Mouse (Mus musculus) forebrain, embryonic 10.5 days (tissue): ENCODE results near the gene Shc1. TPM values are rescaled to one million over a fixed set of nuclear protein-coding genes. Genes with fewer than 3 reads are reported as not detected.

Experiments used
- DNase-seq: peaks from one replicate; pipeline ENCODE4 v3.0.0-alpha.2; 2017; ENCODE audit warnings: low spot score; ENCODE audit errors: extremely low spot score
- H3K27ac ChIP-seq: fragments of 300-500 bp; sonication (generic); 2 replicates; pipeline ENCODE4 v1.5.1; 2016; ENCODE audit warnings: mild to moderate bottlenecking
- H3K27me3 ChIP-seq: fragments of 300-500 bp; sonication (generic); 2 replicates; pipeline ENCODE4 v1.6.1; 2016; ENCODE audit warnings: mild to moderate bottlenecking; ENCODE audit not compliant: poor library complexity, severe bottlenecking
- H3K36me3 ChIP-seq: fragments of 300-500 bp; sonication (generic); replicated peaks from 2 replicates; pipeline ENCODE4 v1.6.1; 2016; ENCODE audit warnings: mild to moderate bottlenecking, moderate library complexity
- H3K4me1 ChIP-seq: fragments of 300-500 bp; sonication (generic); 2 replicates; pipeline ENCODE4 v1.6.1; 2016
- H3K4me3 ChIP-seq: fragments of 300-500 bp; sonication (generic); 2 replicates; pipeline ENCODE4 v1.5.1; 2016; ENCODE audit warnings: mild to moderate bottlenecking, moderate library complexity
- H3K9me3 ChIP-seq: fragments of 300-500 bp; sonication (generic); 2 replicates; pipeline ENCODE4 v1.6.1; 2016; ENCODE audit warnings: mild to moderate bottlenecking, moderate library complexity
- WGBS: fragments of 180-500 bp; shearing (Covaris S2); methylation state at CpG from one replicate; pipeline ENCODE4 v1.1.7; 2016; 5-methylcytosine and 5-hydroxymethylcytosine counted together
- polyA plus RNA-seq: library from polyadenylated mRNA; unstranded; fragments of >200 nt; fragmentation: Nextera tagmentation; extraction: Ambion mirVana; gene quantifications from 2 replicates; pipeline ENCODE4 v1.2.1, GENCODE M21; 2016

The Shc1 gene
- polyA plus RNA-seq, 1 experiment from 2014 or later, result 49.4 TPM

GRCm38 (mm10) chr3:89449541-89449940, 31.3 kb downstream of the Shc1 start:
- Histone ChIP-seq H3K4me3 (no peak overlapping the region), H3K9me3 (no peaks in the 10 kb centered on the region), H3K27ac (peak overlapping the region; percentile 4; the same call in 1 of the 2 replicates), H3K4me1 (peaks cover 28% of the 10 kb centered on the region), H3K27me3 (no peaks in the 10 kb centered on the region), H3K36me3 (peaks cover 36% of the 10 kb centered on the region)
- 50% methylated on average over 7 of the region's 7 CpGs for WGBS
- DNase-seq, result peak; percentile 55

DNA sequence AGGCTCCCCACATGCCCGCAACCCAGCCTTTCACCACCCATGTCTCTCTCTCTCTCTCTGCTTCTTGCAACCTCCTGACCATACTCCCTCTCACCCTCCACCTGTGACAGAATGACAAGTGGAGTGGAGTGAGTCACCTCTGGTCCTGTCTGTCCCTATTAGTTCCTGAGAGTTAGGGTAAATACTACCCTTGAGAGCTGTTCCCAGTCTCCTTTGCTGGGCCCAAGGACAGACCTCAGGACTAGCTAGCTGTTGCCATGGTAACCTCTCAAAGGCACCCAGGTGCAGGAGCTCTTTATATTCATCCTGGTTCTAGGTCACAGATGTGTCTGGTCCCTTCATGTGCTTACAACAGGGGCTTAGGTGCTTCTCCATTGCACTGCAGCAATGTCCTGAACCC, 33.7 kb downstream of the Shc1 start:
- H3K4me1 ChIP-seq, result peaks cover 40% of the 10 kb centered on the region
- H3K27ac ChIP-seq, result 0 out of 2 replicates have a peak overlapping the region, but pooled peaks have one; percentile 31
- peaks cover 18% of the 10 kb centered on the region for H3K36me3 ChIP-seq
- H3K27me3 ChIP-seq, result no peaks in the 10 kb centered on the region
- H3K4me3 ChIP-seq, result no peak overlapping the region
- DNase-seq, result no peak
- H3K9me3 ChIP-seq, result no peaks in the 10 kb centered on the region
- WGBS, result 87% methylated on average over 1 of the region's 1 CpGs

DNA sequence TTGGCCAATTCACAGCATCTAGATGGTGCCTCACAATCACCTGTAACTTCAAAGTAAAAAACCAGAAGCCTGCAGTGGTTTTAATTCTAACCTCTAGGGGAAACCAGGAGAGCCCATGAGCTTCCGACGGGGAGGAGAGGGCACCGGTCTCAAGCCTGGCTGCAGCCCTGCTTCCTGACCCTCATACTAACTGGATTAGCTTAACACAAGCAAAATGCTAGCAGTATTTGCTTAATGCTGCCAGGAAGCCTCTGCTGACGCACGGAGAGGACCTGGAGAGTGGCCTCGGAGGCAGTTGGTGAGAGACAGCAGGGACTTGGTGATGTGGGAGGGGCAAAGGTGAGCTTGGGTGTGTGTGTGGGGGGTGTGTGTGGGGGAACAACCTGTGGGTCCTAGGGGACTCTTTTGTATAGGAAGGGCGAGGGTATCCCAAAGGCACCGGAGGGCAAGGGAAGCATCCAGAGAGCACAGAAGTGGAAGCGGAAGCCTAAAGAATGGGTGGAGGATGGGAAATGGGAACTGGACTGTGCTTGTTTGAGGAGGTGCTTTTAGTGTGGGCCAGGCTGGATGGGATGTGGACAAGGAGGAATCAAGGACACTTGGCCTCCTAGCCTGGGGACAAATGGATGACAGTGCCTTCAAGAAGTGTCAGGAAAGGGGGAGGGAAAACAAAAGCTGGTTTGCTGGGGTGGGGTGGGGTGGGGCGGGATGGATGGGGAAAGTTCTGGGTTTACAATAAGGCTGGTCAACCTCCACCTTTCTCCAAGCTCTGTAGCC, 36.3 kb downstream of the Shc1 start, which contains the start of gene Pmvk:
TSS of gene Pmvk (plus strand) at position 141 of the 777 bp plus-strand sequence.
- H3K9me3 ChIP-seq, result no peaks in the 10 kb centered on the region
- peaks cover 47% of the 10 kb centered on the region for H3K4me1 ChIP-seq
- no peaks in the 10 kb centered on the region for H3K27me3 ChIP-seq
- no peak within 1 kb of the TSS for H3K4me3 ChIP-seq
- 58% methylated on average over 10 of the region's 10 CpGs for WGBS
- no peak within 1 kb of the TSS for H3K27ac ChIP-seq
- peaks cover 1% of the 10 kb centered on the region; the same call in 1 of the 2 replicates for H3K36me3 ChIP-seq
- DNase-seq, result no peak

DNA sequence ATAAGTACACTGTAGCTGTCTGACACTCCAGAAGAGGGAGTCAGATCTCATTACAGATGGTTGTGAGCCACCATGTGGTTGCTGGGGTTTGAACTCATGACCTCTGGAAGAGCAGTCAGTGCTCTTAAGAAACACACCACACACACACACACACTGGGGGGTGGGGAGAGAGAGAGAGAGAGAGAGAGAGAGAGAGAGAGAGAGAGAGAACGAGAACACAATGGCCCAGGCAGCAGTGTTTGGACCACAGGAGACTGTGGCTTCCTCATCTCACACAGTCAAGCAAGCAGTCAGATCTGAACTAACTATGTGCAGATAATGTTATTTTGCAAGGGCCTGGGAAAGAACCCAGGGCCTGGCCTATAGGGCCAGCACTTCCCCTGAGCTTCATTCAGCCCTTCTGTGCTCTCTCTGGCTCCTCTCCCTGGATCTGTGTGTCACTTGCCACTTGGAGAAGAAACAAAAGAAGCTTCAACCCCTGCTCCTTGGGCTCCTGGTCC, 37.6 kb downstream of the Shc1 start:
- H3K4me1 ChIP-seq, result peaks cover 56% of the 10 kb centered on the region
- DNase-seq, result no peak
- no peaks in the 10 kb centered on the region for H3K27me3 ChIP-seq
- no peaks in the 10 kb centered on the region for H3K9me3 ChIP-seq
- H3K27ac ChIP-seq, result no peak overlapping the region
- WGBS, result 76% methylated on average over 1 of the region's 1 CpGs
- H3K36me3 ChIP-seq, result no peaks in the 10 kb centered on the region
- no peak overlapping the region for H3K4me3 ChIP-seq

- WGBS, result 39% methylated on average over 10 of the region's 10 CpGs
- H3K9me3 ChIP-seq, result no peaks in the 10 kb centered on the region
- peaks cover 9% of the 10 kb centered on the region for H3K36me3 ChIP-seq
- no peaks in the 10 kb centered on the region for H3K27me3 ChIP-seq
- peak; percentile 83 for DNase-seq
- no peak overlapping the region for H3K4me3 ChIP-seq
- H3K27ac ChIP-seq, result peak overlapping the region; percentile 30; the same call in 1 of the 2 replicates
- peaks cover 45% of the 10 kb centered on the region for H3K4me1 ChIP-seq
Observed at GRCm38 (mm10) chr3:89456726-89457665, 38.8 kb downstream of the Shc1 start.

GRCm38 (mm10) chr3:89458372-89458964, 40.2 kb downstream of the Shc1 start:
- Histone ChIP-seq H3K9me3 (no peaks in the 10 kb centered on the region), H3K27ac (peak overlapping the region; percentile 92), H3K4me3 (peak overlapping the region; percentile 71), H3K36me3 (peaks cover 17% of the 10 kb centered on the region), H3K4me1 (peaks cover 43% of the 10 kb centered on the region), H3K27me3 (no peaks in the 10 kb centered on the region)
- 51% methylated on average over 13 of the region's 13 CpGs for WGBS
- DNase-seq, result no peak

GRCm38 (mm10) chr3:89458965-89459807, 40.9 kb downstream of the Shc1 start:
- WGBS, result 2% methylated on average over 36 of the region's 36 CpGs
- H3K4me1 ChIP-seq, result peaks cover 43% of the 10 kb centered on the region
- H3K36me3 ChIP-seq, result peaks cover 20% of the 10 kb centered on the region
- peak overlapping the region; percentile 92 for H3K27ac ChIP-seq
- DNase-seq, result peak; percentile 90
- H3K9me3 ChIP-seq, result no peaks in the 10 kb centered on the region
- H3K27me3 ChIP-seq, result no peaks in the 10 kb centered on the region
- peak overlapping the region; percentile 71 for H3K4me3 ChIP-seq

- peaks cover 4% of the 10 kb centered on the region; the same call in 1 of the 2 replicates for H3K4me1 ChIP-seq
- H3K4me3 ChIP-seq, result no peak overlapping the region
- WGBS, result 49% methylated on average over 4 of the region's 4 CpGs
- no peak for DNase-seq
- H3K27me3 ChIP-seq, result no peaks in the 10 kb centered on the region
- H3K9me3 ChIP-seq, result no peaks in the 10 kb centered on the region
- H3K27ac ChIP-seq, result no peak overlapping the region; the same call in 1 of the 2 replicates
- peaks cover 43% of the 10 kb centered on the region for H3K36me3 ChIP-seq
Observed at GRCm38 (mm10) chr3:89468268-89468667, 50.0 kb downstream of the Shc1 start.

GRCm38 (mm10) chr3:89472280-89472679, 54.0 kb downstream of the Shc1 start:
- H3K27ac ChIP-seq, result no peak overlapping the region
- peaks cover 4% of the 10 kb centered on the region; the same call in 1 of the 2 replicates for H3K4me1 ChIP-seq
- no peak for DNase-seq
- peaks cover 29% of the 10 kb centered on the region for H3K36me3 ChIP-seq
- no peaks in the 10 kb centered on the region for H3K9me3 ChIP-seq
- no peaks in the 10 kb centered on the region for H3K27me3 ChIP-seq
- WGBS, result 84% methylated on average over 7 of the region's 7 CpGs
- H3K4me3 ChIP-seq, result no peak overlapping the region

- no peak overlapping the region for H3K4me3 ChIP-seq
Observed at GRCm38 (mm10) chr3:89473838-89474237, 55.6 kb downstream of the Shc1 start.

GRCm38 (mm10) chr3:89479055-89479454, 60.8 kb downstream of the Shc1 start:
- no peak overlapping the region for H3K27ac ChIP-seq
- no peaks in the 10 kb centered on the region for H3K36me3 ChIP-seq
- no peak for DNase-seq
- 0 out of 2 replicates have a peak, but pooled peaks cover under 1% of the 10 kb centered on the region for H3K27me3 ChIP-seq
- no peaks in the 10 kb centered on the region for H3K9me3 ChIP-seq
- no peaks in the 10 kb centered on the region for H3K4me1 ChIP-seq
- 86% methylated on average over 6 of the region's 6 CpGs for WGBS
- no peak overlapping the region for H3K4me3 ChIP-seq

More at GRCm38 (mm10) chr3:89473838-89474237, 55.6 kb downstream of the Shc1 start:
- 80% methylated on average over 6 of the region's 6 CpGs for WGBS
- H3K27ac ChIP-seq, result no peak overlapping the region
- no peaks in the 10 kb centered on the region for H3K27me3 ChIP-seq
- H3K4me1 ChIP-seq, result peaks cover 4% of the 10 kb centered on the region; the same call in 1 of the 2 replicates
- H3K36me3 ChIP-seq, result peaks cover 13% of the 10 kb centered on the region
- no peak for DNase-seq
- no peaks in the 10 kb centered on the region for H3K9me3 ChIP-seq
